Mouse (Mus musculus): ENCODE measurements at regions not wholly inside any gene's neighbourhood (a gene's known extent, or its start where the extent isn't known, plus 50 kb on each side); places are given as distances from the start of the nearest gene placed in this dataset.

DNA sequence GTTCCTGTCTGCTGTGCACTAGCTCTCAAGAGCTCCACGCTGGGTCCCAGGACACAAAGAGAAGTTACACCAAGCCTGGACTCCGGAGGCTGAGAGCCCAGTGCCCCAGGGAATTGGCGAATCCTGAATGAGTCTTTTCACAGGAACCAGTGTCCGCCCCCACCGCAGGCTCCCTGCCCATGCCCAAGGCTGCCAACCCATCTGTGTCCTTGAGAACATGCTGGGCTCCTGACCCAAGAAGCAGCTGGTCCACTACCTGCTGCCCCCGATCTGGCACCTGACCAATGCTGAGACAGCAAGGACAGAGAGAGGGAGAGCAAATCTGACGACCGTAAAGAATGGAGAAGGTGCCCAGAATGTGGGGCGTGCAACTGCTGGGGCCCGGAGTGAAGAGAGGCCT is 85.2 kb upstream of the Cplx2 start:
- peak in 1 of 2 experiments; percentile 77 for DNase-seq (ENCODE audit: low spot score in 2 of 2)

DNA sequence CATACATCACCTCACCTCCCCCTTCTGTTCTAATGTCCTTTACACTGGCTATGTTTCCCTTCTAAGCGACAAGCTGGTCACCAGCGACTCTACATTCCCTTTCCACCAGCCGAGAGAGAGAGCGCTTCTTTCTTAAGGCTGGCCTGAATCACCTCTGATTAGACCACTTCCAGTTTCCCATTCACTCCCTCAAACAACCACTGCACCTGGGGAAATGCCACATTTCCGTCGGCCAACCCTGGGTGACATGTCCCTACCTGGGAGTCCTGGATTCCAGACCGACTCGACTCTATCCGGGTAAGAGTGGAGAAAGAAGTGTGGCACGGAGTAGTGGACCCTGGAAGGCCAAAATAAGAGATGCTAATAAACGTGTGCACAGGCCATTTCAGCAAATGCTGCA is 84.5 kb upstream of the Cplx2 start:
- no peak for DNase-seq (ENCODE audit: low spot score in 2 of 2)

DNA sequence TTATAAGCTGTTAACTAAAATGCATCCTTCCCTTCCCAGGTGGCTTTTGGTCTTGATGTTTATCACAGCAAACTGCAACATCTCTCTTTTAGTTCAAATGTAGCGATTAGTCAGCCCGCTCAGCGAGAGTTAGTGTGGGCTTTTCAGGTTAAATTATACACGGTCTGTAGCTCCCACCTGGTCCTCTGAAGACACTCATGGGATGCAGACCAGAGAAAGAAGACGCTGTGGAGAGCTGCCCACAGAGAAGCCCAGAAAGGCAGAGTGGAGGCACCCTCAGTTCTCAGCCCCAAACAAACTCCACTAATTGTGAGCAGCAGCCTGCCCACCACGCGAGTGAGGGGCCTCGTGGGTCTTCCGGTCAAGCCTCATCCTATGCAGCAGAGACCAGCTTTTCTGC is 81.1 kb upstream of the Cplx2 start:
- no peak for DNase-seq (ENCODE audit: low spot score in 2 of 2)

DNA sequence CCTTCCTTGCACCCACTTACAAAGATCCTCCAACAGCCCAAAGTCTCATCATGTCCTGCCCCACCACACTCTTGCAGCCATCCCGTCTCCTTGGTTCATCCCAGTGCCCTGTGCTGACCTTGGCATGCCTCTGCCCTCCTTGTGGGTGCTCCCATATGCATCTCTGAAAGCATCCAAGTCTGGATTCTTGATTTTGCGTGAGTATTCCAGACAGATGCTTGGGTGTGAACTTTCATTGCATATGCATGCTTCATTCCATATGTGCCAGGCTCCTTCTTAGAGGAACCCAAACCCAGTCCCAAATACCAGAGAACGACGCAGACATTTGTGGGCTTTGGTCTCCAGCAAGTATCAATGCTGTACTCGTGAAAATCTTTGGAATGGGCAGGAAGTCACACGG is 78.8 kb upstream of the Cplx2 start:
- no peak for DNase-seq (ENCODE audit: low spot score in 2 of 2)

DNA sequence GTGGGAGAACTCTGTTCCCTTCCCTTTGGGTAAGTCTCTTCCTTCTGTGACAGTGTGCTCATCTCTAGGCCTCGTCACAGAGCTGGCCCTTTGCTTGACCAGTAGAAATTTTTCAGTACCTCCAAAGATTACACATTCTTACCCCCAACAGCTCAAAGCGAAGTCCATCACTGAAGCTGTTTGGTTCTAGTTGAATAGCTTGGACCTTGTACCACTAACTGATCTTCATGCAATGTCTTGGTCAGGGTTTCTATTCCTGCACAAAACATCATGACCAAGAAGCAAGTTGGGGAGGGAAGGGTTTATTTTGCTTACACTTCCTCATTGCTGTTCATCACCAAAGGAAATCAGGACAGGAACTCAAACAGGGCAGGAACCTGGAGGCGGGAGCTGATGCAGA is 78.1 kb upstream of the Cplx2 start:
- DNase-seq (ENCODE audit: low spot score in 2 of 2): no peak

DNA sequence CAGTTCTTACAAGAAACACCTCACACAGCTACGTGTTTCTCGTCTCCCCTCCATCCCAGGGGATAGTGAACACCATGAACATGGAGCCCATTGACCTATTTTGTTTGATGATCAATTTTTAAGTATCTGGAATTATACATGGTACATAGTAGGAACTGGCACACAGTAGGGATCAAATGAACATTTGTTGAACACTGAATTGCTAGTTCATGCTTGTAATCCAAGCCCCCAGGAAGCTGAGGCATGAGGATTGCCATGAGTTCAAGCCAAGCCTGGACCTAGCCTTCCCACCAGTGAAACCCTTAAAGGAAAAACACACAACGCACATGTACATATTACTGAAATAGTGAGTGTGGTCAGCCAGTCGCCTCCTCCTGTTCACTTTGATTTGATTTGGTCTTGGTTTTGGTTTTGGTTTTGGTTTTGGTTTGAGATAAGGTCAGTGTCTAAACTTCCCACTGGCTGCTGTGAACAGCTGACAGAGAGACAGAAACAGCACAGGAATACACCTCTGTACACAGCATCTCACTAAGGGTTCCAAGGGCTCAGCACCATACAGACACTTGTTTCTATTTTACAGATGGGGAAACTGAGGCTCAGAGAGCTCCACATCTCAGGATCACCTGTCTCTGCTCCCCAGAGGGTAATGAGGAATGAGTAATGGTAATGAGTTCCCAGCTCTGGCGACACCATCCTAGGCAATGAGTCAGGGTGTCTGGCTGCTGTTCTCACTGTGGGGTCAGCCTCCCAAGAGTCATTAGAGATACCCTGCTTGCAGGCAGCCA is 75.5 kb upstream of the Cplx2 start:
- DNase-seq (ENCODE audit: low spot score in 2 of 2): no peak

DNA sequence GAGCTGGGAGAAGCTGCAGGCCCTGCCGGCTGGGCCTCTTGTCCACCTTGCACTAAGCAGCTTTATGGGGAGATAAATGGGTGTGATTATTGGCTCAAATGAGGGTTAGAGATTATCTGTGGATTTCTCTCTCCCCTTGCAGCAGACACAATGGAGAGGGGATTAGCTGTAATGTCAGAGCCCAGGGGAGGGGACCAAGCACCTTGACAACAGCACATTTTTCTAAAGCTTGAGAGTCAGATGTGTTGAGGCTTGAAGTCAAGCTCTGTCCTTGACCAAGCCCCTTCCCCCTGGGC is 74.9 kb upstream of the Cplx2 start:
- no peak for DNase-seq (ENCODE audit: low spot score in 2 of 2)

DNA sequence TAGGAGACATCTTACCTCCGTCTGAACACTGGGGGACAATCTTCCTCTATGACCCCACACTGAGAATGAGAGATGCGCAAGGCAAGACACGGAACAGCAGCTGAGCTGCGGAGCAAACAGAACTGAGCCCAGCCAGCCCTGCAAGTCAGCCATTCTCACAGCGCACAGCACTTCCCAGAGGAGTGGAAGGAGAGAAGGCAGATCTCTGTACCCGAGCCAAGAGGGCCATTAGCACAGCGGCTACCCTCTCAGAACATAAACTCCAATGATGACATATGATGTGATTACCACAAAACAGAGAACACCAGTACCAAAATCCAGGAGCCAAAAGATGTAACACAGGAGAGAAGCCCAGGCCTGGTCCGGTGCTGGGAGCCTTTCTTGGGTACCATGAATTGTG is 72.3 kb upstream of the Cplx2 start:
- no peak for DNase-seq (ENCODE audit: low spot score in 2 of 2)

DNA sequence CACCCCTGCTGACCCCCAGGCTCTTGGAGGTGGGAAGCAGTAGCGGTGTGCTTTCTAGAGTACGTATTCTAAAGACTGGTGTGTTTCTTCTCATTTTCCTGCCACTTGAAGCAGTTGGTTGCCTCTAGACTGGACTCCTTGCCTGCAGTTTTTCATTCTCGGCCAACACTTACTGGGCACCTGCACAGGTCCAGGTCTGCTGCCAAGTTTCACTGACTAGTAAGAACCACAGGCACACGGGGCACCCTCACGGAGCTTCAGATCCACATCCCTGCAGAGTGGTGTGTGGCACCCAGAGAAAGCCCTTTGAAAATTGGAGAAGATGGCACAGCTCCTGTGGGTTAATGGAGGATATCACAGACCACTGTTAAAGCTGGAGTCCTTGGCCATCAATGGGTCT is 71.9 kb upstream of the Cplx2 start:
- no peak for DNase-seq (ENCODE audit: low spot score in 2 of 2)

DNA sequence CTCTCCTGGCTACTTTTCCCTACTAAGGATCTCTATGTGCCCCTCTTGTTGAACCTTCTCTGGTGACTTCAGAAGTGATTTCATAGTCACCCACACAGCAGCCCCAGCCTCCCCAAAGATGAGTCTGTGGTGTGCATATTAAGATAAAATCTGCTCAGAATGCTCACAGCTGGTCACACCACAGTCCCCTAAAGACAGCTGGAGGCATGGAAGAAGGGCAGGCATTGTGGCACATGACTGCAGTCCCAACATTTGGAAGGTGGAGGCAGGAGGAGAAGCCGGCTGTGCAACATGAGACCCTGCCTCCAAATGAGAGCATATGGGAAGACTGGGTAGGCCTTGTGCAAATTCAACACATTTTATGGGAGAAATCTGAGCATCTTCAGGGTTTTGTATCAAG is 70.0 kb upstream of the Cplx2 start:
- no peak for DNase-seq (ENCODE audit: low spot score in 2 of 2)

DNA sequence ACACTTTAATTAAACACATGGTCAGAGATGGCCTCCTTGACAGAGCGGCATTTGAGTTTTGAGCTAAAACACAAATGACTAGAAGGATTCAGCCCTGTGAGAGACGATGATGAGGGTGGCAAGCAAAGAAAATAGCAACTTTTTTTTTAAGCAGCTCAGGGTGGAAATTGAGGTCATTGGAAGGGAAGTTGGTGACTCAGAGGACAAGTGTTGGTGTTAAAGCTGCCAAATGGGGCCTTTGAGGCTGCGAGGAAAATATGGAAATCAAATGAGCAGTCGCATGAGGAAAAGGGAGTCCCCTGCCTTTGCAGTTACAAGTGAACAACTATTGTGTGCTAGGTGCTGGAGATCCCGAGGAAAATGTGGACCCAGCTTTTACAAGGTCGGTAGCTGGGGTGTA is 69.5 kb upstream of the Cplx2 start:
- no peak for DNase-seq (ENCODE audit: low spot score in 2 of 2)

DNA sequence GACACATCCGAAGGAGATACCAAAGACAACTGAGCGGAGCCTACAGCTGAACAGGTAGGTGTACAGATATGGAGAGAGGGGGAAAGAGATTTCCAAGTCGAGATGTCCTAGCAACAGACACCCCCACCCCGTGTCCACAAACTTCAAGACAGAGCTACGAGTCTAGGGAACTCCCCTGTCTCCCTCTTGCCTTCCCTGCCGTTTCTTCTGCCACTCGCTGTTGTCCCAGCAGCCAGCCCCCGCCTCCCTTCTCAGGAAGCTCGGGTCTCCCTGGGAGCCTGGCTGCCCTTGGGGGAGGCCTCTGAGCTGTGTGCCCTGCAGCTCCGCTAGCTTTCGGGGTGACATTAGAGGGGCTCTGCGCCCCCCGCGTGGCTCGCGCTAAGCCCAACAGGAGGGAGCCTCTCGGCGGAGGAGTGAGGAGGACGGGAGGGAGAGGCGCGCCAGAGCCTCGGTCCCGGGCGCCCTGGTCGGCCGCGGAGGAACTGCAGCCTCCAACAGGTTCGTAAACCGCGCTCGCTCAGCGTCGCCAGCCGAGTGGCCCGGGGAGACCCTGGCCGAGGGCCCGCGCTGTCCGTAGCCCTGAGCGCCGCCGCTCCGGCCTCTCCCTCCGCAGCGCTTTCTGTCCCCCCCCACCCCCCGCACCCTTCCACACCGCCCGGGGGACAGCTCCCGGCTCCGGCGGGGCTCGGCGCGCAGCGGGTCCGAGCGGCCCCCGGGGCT is 68.6 kb upstream of the Cplx2 start:
- DNase-seq (ENCODE audit: low spot score in 2 of 2): peak; percentile 50 to 68

DNA sequence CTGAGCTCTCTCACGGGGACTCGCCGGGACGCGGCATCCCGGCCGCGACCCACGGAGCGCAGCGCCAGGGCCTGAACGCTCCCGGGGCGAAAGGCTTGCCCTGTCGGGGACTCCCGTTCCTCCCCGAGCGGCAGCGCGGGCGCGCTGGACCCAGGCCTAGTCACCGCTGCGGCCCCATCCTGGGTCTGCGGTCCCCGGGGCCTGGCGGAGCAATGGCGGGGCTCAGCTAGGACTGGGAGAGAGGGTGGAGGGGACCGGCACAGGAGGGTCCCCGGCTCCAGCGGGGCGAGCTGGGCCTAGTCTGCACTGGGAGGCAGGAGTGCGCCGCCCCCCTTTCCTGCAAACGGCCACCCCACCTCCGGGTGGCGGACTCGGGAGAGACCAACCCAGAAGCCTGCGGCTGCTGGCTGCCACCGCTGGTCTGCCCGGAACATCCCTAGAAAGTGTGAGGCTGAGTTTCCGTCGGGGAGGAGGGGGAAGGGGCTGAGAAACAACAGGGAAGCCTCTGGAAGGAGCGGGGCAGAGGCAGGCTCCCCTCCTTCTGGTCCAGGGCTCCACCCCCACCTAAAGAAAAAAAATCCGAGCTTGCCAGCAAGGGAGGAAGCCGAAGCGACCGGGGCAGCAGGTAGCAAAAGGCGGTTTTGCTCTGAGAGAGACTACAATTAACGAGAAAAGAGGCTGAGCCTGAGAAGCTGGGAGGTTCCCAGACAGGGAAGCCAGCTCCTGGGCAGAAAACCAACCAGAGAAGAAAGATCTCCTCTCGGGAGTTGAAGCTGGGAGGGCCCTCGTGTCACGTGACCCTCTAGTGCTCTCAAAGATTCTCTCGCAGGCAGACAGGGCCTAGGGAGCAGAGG is 67.9 kb upstream of the Cplx2 start:
- peak; percentile 81 to 83 for DNase-seq (ENCODE audit: low spot score in 2 of 2)

DNA sequence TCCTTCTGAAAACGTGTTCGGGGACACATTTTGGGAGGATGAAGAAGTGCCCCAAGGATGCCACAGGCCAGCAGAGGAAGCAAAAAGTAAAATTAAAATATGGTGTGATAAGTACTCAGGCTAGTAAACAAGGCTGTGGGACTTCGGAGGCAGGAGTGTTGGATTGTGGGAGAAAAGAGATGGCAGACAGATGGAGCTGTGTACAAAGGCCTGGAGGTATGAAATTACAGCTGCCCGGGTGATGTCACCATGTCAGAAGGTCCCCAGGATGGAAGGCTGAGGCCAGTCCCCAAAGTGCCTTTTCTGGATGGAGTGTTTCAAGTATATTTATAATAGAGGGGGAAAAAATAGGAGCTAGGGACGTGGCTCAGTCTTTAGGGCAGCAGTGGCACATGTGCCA is 66.9 kb upstream of the Cplx2 start:
- no peak for DNase-seq (ENCODE audit: low spot score in 2 of 2)

DNA sequence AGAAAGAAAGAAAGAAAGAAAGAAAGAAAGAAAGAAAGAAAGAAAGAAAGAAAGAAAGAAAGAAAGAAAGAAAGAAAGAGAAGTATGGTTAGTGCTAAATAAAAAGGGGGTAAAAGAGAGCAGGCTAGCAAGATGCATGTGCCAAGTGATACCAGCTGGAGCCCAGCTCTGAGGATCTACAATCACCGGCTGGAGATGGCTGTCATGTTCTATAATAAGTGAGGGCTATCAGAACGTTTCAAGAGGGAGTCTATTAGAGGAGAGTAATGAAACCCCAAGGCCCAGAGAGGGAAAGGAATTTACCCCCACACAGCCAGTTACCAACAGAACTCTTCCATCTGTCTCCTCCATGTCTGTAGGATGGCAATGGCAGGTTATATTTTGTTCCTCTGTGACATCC is 62.6 kb upstream of the Cplx2 start:
- no peak for DNase-seq (ENCODE audit: low spot score in 2 of 2)

DNA sequence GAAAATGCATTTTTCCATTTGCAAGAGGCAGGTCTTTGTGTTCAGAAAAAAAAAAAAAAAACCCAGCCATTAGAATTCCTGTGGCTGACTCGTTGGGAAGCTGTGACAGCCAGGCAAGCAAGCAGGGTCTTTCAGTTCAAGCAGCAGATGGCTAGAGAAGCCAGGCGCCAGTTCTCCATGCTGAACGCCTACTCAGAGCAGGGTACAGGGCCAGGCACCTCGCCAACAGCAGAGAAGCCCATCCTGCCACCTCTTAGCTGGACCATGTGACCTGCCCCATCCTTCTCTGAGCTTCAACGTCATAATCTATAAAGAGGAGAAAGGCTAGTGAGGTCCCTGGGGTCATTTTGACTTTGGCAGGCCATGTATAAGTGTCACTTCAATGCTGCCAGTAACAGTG is 61.8 kb upstream of the Cplx2 start:
- peak in 1 of 2 experiments; percentile 30 for DNase-seq (ENCODE audit: low spot score in 2 of 2)

DNA sequence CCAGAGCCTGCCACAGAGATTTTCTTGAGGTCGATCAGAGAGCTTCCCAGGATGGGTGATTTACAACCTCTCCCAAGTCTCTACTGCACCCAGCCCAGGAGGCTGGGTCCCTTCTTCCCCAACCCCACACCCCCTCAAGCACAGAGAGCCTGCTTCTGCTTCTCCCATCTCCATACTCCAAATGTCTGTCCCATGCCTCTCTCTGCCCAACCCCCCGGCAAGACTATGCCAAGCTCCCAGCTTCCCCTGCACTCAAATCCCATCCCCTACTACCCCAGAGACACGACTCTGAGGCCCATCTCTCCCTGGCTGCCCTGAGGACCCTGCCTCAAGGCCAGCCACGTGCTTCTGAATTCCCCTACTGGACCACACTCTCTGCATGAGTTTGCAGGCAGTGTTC is 61.0 kb upstream of the Cplx2 start:
- DNase-seq (ENCODE audit: low spot score in 2 of 2): no peak

DNA sequence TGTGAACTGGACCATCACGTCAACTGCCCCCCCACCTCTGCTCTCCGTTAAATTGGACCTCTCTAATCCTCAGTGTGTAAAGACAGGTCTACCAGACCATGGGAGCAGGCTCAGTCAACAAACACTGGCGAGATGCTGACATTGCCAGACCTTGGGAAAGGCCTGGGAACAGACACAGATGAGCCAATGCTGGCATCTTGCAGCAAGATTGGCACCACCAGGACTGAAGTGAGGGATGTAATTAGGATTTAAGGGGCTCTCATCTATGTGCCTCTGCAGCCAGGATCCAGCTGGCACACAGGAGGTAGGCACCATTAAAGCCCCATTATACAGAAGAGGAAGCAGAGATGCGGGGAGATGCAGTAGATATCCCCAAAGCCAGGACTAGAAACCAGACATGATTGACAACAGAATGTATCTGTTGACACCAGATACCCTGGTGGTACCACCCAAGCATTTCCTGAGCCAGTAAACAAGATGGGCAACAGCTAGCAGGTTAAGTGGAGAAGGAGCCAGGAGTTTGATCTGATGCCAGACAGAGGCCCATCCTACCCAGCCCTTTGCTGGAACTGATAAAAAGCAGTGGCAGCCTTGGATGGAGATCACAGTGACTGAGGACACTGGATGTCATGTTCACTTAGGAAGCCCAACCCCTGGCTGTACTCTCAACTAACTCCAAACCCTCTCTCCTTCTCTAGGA is 59.7 kb upstream of the Cplx2 start:
- DNase-seq (ENCODE audit: low spot score in 2 of 2): no peak

DNA sequence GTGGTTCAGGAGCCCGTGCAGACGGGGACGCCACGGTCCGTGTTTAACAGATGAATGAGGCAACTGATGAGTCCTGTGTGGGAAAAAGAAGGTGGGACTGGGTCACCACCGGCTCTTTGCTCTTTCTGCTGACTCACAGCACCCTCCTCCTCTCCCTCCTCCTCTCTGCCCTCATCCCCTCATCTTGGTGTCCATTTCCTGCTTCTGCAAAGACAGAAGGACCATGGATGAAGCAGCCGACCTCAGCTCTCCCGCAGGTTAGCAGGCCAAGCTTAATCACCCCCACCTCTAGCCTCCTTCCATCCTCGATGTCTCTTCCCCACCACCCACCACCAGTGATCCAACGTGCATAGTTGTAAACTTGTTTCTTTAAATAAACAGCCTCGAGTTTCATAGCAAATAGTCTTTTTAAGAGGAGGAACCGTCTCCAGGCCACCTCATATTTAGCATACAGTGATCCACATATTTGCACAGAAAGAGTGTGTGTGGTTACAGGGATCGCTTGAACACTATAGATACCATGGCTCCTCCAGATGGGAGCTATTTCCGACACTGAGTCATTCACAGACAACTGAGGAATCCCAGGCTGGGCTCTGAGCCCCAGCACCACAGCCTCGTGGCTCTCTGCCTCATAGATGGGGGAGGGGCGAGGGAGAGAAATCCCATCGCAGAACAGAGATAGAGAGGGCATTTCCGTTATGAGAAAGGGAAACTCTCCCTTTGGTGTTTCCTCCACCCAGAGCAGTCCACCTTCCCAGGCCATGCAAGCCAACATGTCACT is 58.6 kb upstream of the Cplx2 start:
- DNase-seq (ENCODE audit: low spot score in 2 of 2): peak; percentile 80 to 82

DNA sequence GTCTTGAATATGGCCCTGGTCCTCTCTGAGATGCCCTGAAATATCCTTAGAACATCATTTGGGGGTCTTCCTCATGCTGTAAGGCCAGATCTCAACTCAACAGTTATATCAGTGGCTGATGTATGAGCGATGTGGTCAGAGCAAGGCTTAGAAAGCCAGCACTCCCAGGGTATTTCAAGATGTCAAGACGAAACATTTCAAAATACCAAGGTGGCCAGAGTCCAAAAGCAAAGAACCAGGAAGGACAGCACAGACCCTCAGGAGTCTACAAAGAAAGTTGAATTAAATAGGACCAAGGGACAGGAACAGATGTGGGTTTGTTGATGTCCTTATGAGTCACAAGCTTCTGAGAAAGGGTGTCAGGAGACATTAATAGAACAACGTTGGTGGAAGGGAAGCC is 55.8 kb upstream of the Cplx2 start:
- DNase-seq (ENCODE audit: low spot score in 2 of 2): no peak

DNA sequence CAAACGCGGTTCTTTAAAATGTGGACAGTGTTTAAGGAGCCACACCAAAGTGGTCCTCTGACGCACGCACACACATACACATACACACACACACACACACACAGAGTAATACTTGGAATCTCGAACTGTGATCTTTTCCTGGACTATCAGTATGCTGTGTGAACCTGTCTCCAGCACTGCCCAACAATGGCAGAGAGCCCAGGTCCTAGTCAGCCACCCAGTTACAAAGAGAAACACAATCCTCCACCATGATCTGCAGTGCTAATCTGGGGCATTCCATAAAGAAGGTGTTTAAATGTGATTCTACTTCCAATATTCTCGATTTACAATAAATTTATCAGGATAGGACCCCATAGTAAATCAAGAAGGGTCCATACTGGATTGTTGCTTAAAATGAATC is 54.2 kb upstream of the Cplx2 start:
- DNase-seq (ENCODE audit: low spot score in 2 of 2): no peak
